Mouse (Mus musculus) adrenal gland, adult 2 months (tissue): ENCODE data around the gene Ewsr1. TPM values are rescaled to one million over a fixed set of nuclear protein-coding genes. Genes with fewer than 3 reads are reported as not detected.

ENCODE experiments used
- microRNA-seq, 2 experiments: library from miRNA; unstranded; fragments of <30 nt; microRNA quantifications; one replicate each; pipeline ENCODE4 v1.2.0; 2021
- polyA plus RNA-seq: library from polyadenylated mRNA; depleted of rRNA; stranded (reverse); fragments of >200 nt; gene quantifications from 2 replicates; pipeline ENCODE4 v1.2.3, GENCODE M21; 2012; rRNA removed
- total RNA-seq, 2 experiments: library from RNA; stranded (reverse); gene quantifications; 2 replicates each; pipeline ENCODE4 v1.2.3; 2021

Ewsr1 gene
- total and polyA plus RNA-seq, 3 experiments, result 193 to 525 (median 395) TPM

Small RNA genes within 50 kb of the gene (microRNA-seq; reads per million reads assigned to microRNA genes)
- 0 reads per million in 2 experiments for gene Gm47296

Other genes starting within 250 kb of the Ewsr1 start
- gene Nf2, start 249.7 kb downstream of the Ewsr1 start, total RNA-seq, result 100 to 1,000 TPM in 1 of 2 experiments, 10 to 100 TPM in 1; 87.8 to 130 TPM
- 72.5 and 94.6 TPM in 2 replicates for gene Nf2, start 249.7 kb downstream of the Ewsr1 start, polyA plus RNA-seq
- 10 to 100 TPM; 31.5 to 35.9 TPM for gene Nipsnap1, start 225.3 kb downstream of the Ewsr1 start, total RNA-seq
- 28.2 and 30.6 TPM in 2 replicates for gene Nipsnap1, start 225.3 kb downstream of the Ewsr1 start, polyA plus RNA-seq
- 10 to 100 TPM; 32.3 to 34.1 TPM for gene Thoc5, start 203.9 kb downstream of the Ewsr1 start, total RNA-seq
- 8.8 TPM in 2 replicates for gene Thoc5, start 203.9 kb downstream of the Ewsr1 start, polyA plus RNA-seq
- gene Nefh, start 151.2 kb downstream of the Ewsr1 start, total RNA-seq, result 1 to 10 TPM; 2.1 TPM
- gene Nefh, start 151.2 kb downstream of the Ewsr1 start, polyA plus RNA-seq, result 0.71 and 2.5 TPM in 2 replicates
- 10 to 100 TPM; 59.0 to 78.0 TPM for gene Ap1b1, start 112.4 kb downstream of the Ewsr1 start, total RNA-seq
- 68.2 and 111 TPM in 2 replicates for gene Ap1b1, start 112.4 kb downstream of the Ewsr1 start, polyA plus RNA-seq
- under 1 TPM; 0.35 to 0.52 TPM for gene Rasl10a, start 41.1 kb downstream of the Ewsr1 start, total RNA-seq
- gene Rasl10a, start 41.1 kb downstream of the Ewsr1 start, polyA plus RNA-seq, result 2.2 and 2.6 TPM in 2 replicates
- 10 to 100 TPM; 42.6 to 58.4 TPM for gene Gas2l1, start 33.9 kb downstream of the Ewsr1 start, total RNA-seq
- 108 and 131 TPM in 2 replicates for gene Gas2l1, start 33.9 kb downstream of the Ewsr1 start, polyA plus RNA-seq
- gene Rhbdd3, start 340 bp downstream of the Ewsr1 start, total RNA-seq, result 10 to 100 TPM; 18.2 to 24.8 TPM
- gene Rhbdd3, start 340 bp downstream of the Ewsr1 start, polyA plus RNA-seq, result 38.1 and 60.4 TPM in 2 replicates
- gene Emid1, start 53.0 kb upstream of the Ewsr1 start, total RNA-seq, result 1 to 10 TPM; 3.1 to 4.6 TPM
- gene Emid1, start 53.0 kb upstream of the Ewsr1 start, polyA plus RNA-seq, result 20.1 and 22.9 TPM in 2 replicates
- 10 to 100 TPM; 15.8 to 24.6 TPM for gene Kremen1, start 162.3 kb upstream of the Ewsr1 start, total RNA-seq
- 17.4 and 17.8 TPM in 2 replicates for gene Kremen1, start 162.3 kb upstream of the Ewsr1 start, polyA plus RNA-seq